ENCODE assay signal across 31 mouse cellular contexts in the genomic region with DNA sequence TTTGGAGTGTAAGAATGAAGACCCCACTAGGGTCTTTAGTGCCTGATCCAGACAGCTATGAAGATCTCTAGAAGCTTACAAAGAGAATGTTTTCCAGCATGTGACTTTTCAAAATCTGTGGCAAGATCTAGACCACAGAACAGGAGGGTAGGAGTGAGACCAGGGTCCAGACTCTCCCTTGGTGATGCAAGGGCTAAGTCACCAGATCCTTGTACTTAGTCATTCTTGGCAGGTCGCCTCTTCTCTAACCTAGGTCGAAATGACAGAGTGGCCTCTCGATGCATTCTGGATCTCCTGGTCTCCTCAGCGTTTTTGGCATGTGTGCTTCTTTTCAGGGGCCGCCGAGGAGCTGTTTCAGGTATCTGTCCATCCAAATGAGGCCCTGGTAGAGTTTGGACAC. TPM values are rescaled to one million over a fixed set of nuclear protein-coding genes. Genes with fewer than 3 reads are reported as not detected.
DNase-seq lines count a peak whose midpoint lies in the region; ATAC-seq and TF ChIP-seq lines count a peak whose summit lies in the region.
"Had no signal": no experiment of that assay in that cellular context is flagged by ENCODE, and none has a peak within 500 bp of the region (broad histone marks: within the 10 kb centered on the region; RNA-seq: fewer than 3 reads in every experiment).

No protein-coding gene starts in this region.

- no peaks in the 10 kb centered on the region for H3K27me3 ChIP-seq in hindbrain, postnatal 0 days (ENCODE audit: insufficient read depth, low read length)
- H3K27me3 ChIP-seq: heart, embryonic 15.5 days; hindbrain, embryonic 13.5 days had no signal

- DNase-seq in adrenal gland, adult 2 months, result peak; percentile 61
- no peak for DNase-seq in adrenal gland, adult 18-20 months (ENCODE audit: low spot score in 2 of 2)
- peak; percentile 6 for DNase-seq in gastrocnemius, adult 2 months
- DNase-seq in gastrocnemius, postnatal 36 days, result no peak
- no peak for DNase-seq in hindbrain, postnatal 0 days (ENCODE audit: low spot score)
- DNase-seq: adrenal gland, adult 8-10 months; adrenal gland, postnatal 25 days; cerebellum, adult 18-20 months; forebrain, postnatal 0 days; gastrocnemius, postnatal 10 days; heart, adult 18-20 months; heart, postnatal 10 days; heart, postnatal 36 days; kidney, adult 18-20 months had no signal

- no peak overlapping the region for H3K4me3 ChIP-seq in gastrocnemius, adult 2 months
- no peak overlapping the region for H3K4me3 ChIP-seq in hindbrain, postnatal 0 days (ENCODE audit: low read length)
- H3K4me3 ChIP-seq: forebrain, embryonic 10.5 days; heart, embryonic 12.5 days; heart, embryonic 15.5 days; hindbrain, embryonic 10.5 days; hindbrain, embryonic 13.5 days had no signal

- peak; percentile 62 for ATAC-seq in granulocyte monocyte progenitor cell, adult 5-6 weeks (replicated peaks; ENCODE audit: poor library complexity, severe bottlenecking)
- no peak for ATAC-seq in frontal cortex, adult (ENCODE audit: low TSS enrichment)
- ATAC-seq in hindbrain, postnatal 0 days, result no peak
- ATAC-seq: forebrain, embryonic 14.5 days; forebrain, postnatal 0 days; hindbrain, embryonic 16.5 days; inflammation-experienced regulatory T-cells, adult 6 months; intestine, embryonic 16.5 days; Patski had no signal

- TF ChIP-seq CTCF in gastrocnemius, adult 2 months (IDR thresholded peaks at IDR 0.05), result no peak
- TF ChIP-seq CTCF in hindbrain, postnatal 0 days (IDR thresholded peaks at IDR 0.05; ENCODE audit: low read depth), result no peak

- intact Hi-C loops in gastrocnemius, adult 2 months (cut with DNase I), result no loop called here
- intact Hi-C loops in gastrocnemius, postnatal 36 days (cut with DNase I), result loop anchor here (10.0 kb wide), 1 partner anchor 202 kb away; a partner anchor contains a TSS

- no peaks in the 10 kb centered on the region for H3K36me3 ChIP-seq in hindbrain, postnatal 0 days (ENCODE audit: insufficient read depth, low read length)
- H3K36me3 ChIP-seq: forebrain, embryonic 10.5 days; heart, embryonic 12.5 days; heart, embryonic 15.5 days; hindbrain, embryonic 10.5 days; hindbrain, embryonic 13.5 days had no signal

- WGBS in hindbrain, postnatal 0 days, result 89% methylated on average over 6 of the region's 6 CpGs

- no peak overlapping the region for H3K9ac ChIP-seq in hindbrain, postnatal 0 days (replicated peaks; ENCODE audit: low read length)
- H3K9ac ChIP-seq: forebrain, postnatal 0 days; heart, embryonic 12.5 days; heart, embryonic 15.5 days; hindbrain, embryonic 13.5 days had no signal

- H3K27ac ChIP-seq in gastrocnemius, adult 2 months, result no peak overlapping the region
- H3K27ac ChIP-seq in hindbrain, postnatal 0 days, result no peak overlapping the region
- H3K27ac ChIP-seq: forebrain, embryonic 10.5 days; heart, embryonic 15.5 days; hindbrain, embryonic 10.5 days; hindbrain, embryonic 13.5 days had no signal

- H3K4me1 ChIP-seq in hindbrain, postnatal 0 days (ENCODE audit: insufficient read depth, low read length), result no peaks in the 10 kb centered on the region
- H3K4me1 ChIP-seq: forebrain, embryonic 10.5 days; heart, embryonic 12.5 days had no signal

- H3K9me3 ChIP-seq in hindbrain, postnatal 0 days (ENCODE audit: low read length), result no peaks in the 10 kb centered on the region
- H3K9me3 ChIP-seq: forebrain, embryonic 10.5 days; heart, embryonic 12.5 days; heart, embryonic 15.5 days; hindbrain, embryonic 10.5 days; hindbrain, embryonic 13.5 days had no signal

- no peak overlapping the region for H3K4me2 ChIP-seq in hindbrain, postnatal 0 days (ENCODE audit: low read depth, low read length)
- H3K4me2 ChIP-seq: heart, embryonic 12.5 days; heart, embryonic 15.5 days; hindbrain, embryonic 13.5 days had no signal

RNA-seq across cellular contexts. Expression of a gene that starts 6.0 kb away (rescaled TPM):
- under 1 TPM; 0.10 to 0.26 TPM for total RNA-seq in adrenal gland, adult 2 months (2021)
- polyA plus RNA-seq in adrenal gland, adult 2 months (2012; rRNA removed), result not detected in 2 replicates
- under 1 TPM; 0.10 to 0.13 TPM for total RNA-seq in adrenal gland, adult 18-20 months (2021)
- under 1 TPM; 0.08 TPM for total RNA-seq in gastrocnemius, adult 2 months (2021)
- total RNA-seq in gastrocnemius, postnatal 36 days (2021), result under 1 TPM; 0.08 to 0.12 TPM
- 1.0 and 2.1 TPM in 2 replicates for total RNA-seq in granulocyte monocyte progenitor cell, adult 5-6 weeks (2014; fragmentation: Nextera tagmentation)
- total RNA-seq in granulocyte monocyte progenitor cell, adult 5-6 weeks (2017), result 1.4 and 1.9 TPM in 2 replicates
- total RNA-seq in hindbrain, postnatal 0 days (2014; rRNA removed), result 0.05 and 1.3 TPM in 2 replicates
- 0.19 and 0.23 TPM in 2 replicates for polyA plus RNA-seq in hindbrain, postnatal 0 days (2015; fragmentation: Nextera tagmentation; extraction: Ambion mirVana)
- total RNA-seq: heart, adult 18-20 months; heart, postnatal 36 days had no signal
- polyA plus RNA-seq: heart, embryonic 15.5 days had no signal

RNA-seq across cellular contexts. Expression of a gene that starts 9.7 kb away (rescaled TPM):
- 10 to 100 TPM; 64.5 to 80.6 TPM for total RNA-seq in adrenal gland, adult 2 months (2021)
- 112 and 121 TPM in 2 replicates for polyA plus RNA-seq in adrenal gland, adult 2 months (2012; rRNA removed)
- 10 to 100 TPM; 47.4 to 63.7 TPM for total RNA-seq in adrenal gland, adult 18-20 months (2021)
- 10 to 100 TPM; 10.8 to 12.8 TPM for total RNA-seq in gastrocnemius, adult 2 months (2021)
- 10 to 100 TPM; 12.6 to 14.4 TPM for total RNA-seq in gastrocnemius, postnatal 36 days (2021)
- total RNA-seq in granulocyte monocyte progenitor cell, adult 5-6 weeks (2014; fragmentation: Nextera tagmentation), result 76.4 and 91.7 TPM in 2 replicates
- total RNA-seq in granulocyte monocyte progenitor cell, adult 5-6 weeks (2017), result 200 and 221 TPM in 2 replicates
- 26.8 and 34.1 TPM in 2 replicates for total RNA-seq in hindbrain, postnatal 0 days (2014; rRNA removed)
- 10.4 and 12.3 TPM in 2 replicates for polyA plus RNA-seq in hindbrain, postnatal 0 days (2015; fragmentation: Nextera tagmentation; extraction: Ambion mirVana)

RNA-seq across cellular contexts. Expression of a gene that starts 19.2 kb away (rescaled TPM):
- total RNA-seq in adrenal gland, adult 2 months (2021), result not detected
- polyA plus RNA-seq in adrenal gland, adult 2 months (2012; rRNA removed), result not detected in 2 replicates
- total RNA-seq in adrenal gland, adult 18-20 months (2021), result not detected
- total RNA-seq in gastrocnemius, adult 2 months (2021), result not detected
- total RNA-seq in gastrocnemius, postnatal 36 days (2021), result not detected
- not detected in 2 replicates for total RNA-seq in granulocyte monocyte progenitor cell, adult 5-6 weeks (2014; fragmentation: Nextera tagmentation)
- total RNA-seq in granulocyte monocyte progenitor cell, adult 5-6 weeks (2017), result not detected in 2 replicates
- total RNA-seq in hindbrain, postnatal 0 days (2014; rRNA removed), result not detected in 2 replicates
- not detected in 2 replicates for polyA plus RNA-seq in hindbrain, postnatal 0 days (2015; fragmentation: Nextera tagmentation; extraction: Ambion mirVana)
- total RNA-seq: adrenal gland, adult 8-10 months; adrenal gland, postnatal 25 days; ES-E14; forebrain, postnatal 0 days; gastrocnemius, postnatal 10 days; gastrocnemius, postnatal 4 days; heart, adult 18-20 months; heart, postnatal 10 days; heart, postnatal 36 days had no signal
- polyA plus RNA-seq: brain, embryonic 14.5 days; embryonic facial prominence, embryonic 11.5 days; embryonic facial prominence, embryonic 14.5 days; forebrain, embryonic 10.5 days; forebrain, embryonic 14.5 days; forebrain, postnatal 0 days; heart, embryonic 12.5 days; heart, embryonic 15.5 days; hindbrain, embryonic 10.5 days; hindbrain, embryonic 13.5 days; inflammation-experienced regulatory T-cells, adult 6 months; intestine, embryonic 16.5 days; Patski had no signal

RNA-seq across cellular contexts. Expression of a gene that starts 26.5 kb away (rescaled TPM):
- total RNA-seq in adrenal gland, adult 2 months (2021), result 100 to 1,000 TPM; 138 to 164 TPM
- polyA plus RNA-seq in adrenal gland, adult 2 months (2012; rRNA removed), result 12.4 and 12.9 TPM in 2 replicates
- 100 to 1,000 TPM; 157 to 159 TPM for total RNA-seq in adrenal gland, adult 18-20 months (2021)
- total RNA-seq in gastrocnemius, adult 2 months (2021), result 100 to 1,000 TPM; 121 to 132 TPM
- total RNA-seq in gastrocnemius, postnatal 36 days (2021), result 100 to 1,000 TPM; 122 to 134 TPM
- 106 and 108 TPM in 2 replicates for total RNA-seq in granulocyte monocyte progenitor cell, adult 5-6 weeks (2014; fragmentation: Nextera tagmentation)
- total RNA-seq in granulocyte monocyte progenitor cell, adult 5-6 weeks (2017), result 108 and 116 TPM in 2 replicates
- total RNA-seq in hindbrain, postnatal 0 days (2014; rRNA removed), result 55.4 and 58.9 TPM in 2 replicates
- polyA plus RNA-seq in hindbrain, postnatal 0 days (2015; fragmentation: Nextera tagmentation; extraction: Ambion mirVana), result 305 and 308 TPM in 2 replicates

RNA-seq across cellular contexts. Expression of a gene that starts 26.6 kb away (rescaled TPM):
- 10 to 100 TPM; 49.8 to 53.1 TPM for total RNA-seq in adrenal gland, adult 2 months (2021)
- 16.2 and 22.5 TPM in 2 replicates for polyA plus RNA-seq in adrenal gland, adult 2 months (2012; rRNA removed)
- 10 to 100 TPM; 53.6 to 55.8 TPM for total RNA-seq in adrenal gland, adult 18-20 months (2021)
- total RNA-seq in gastrocnemius, adult 2 months (2021), result 10 to 100 TPM; 21.9 to 22.3 TPM
- 10 to 100 TPM; 15.7 to 22.3 TPM for total RNA-seq in gastrocnemius, postnatal 36 days (2021)
- 60.5 and 82.1 TPM in 2 replicates for total RNA-seq in granulocyte monocyte progenitor cell, adult 5-6 weeks (2014; fragmentation: Nextera tagmentation)
- total RNA-seq in granulocyte monocyte progenitor cell, adult 5-6 weeks (2017), result 157 and 194 TPM in 2 replicates
- total RNA-seq in hindbrain, postnatal 0 days (2014; rRNA removed), result 24.4 and 55.6 TPM in 2 replicates
- polyA plus RNA-seq in hindbrain, postnatal 0 days (2015; fragmentation: Nextera tagmentation; extraction: Ambion mirVana), result 28.5 and 29.4 TPM in 2 replicates

Comparison
In these comparisons a context has a peak if more than half of its experiments do, and no peak if none do; other contexts are left out.
1. DNase-seq: peak in adrenal gland, adult 2 months (single experiment) and gastrocnemius, adult 2 months (single experiment); none in adrenal gland, adult 18-20 months (0 of 2), gastrocnemius, postnatal 36 days (0 of 2) and hindbrain, postnatal 0 days (single experiment).